Mouse (Mus musculus) brain, embryonic 14.5 days (tissue): Measurements from ENCODE around the gene Alox8.

Source experiments
- CTCF ChIP-seq: fragments of 200-500 bp; IDR thresholded peaks from 2 replicates; pipeline ENCODE4 v1.5.1; 2012; ENCODE audit warnings: inconsistent platforms, mild to moderate bottlenecking, moderate library complexity, borderline replicate concordance; ENCODE audit not compliant: insufficient read depth, insufficient read length; ENCODE audit errors: extremely low read depth
- POLR2A ChIP-seq: fragments of 200-500 bp; IDR thresholded peaks from 2 replicates; pipeline ENCODE4 v1.6.1; 2012; ENCODE audit warnings: mild to moderate bottlenecking, inconsistent platforms, borderline replicate concordance; ENCODE audit not compliant: poor library complexity, insufficient read depth, insufficient read length, severe bottlenecking; ENCODE audit errors: extremely low read depth

DNA sequence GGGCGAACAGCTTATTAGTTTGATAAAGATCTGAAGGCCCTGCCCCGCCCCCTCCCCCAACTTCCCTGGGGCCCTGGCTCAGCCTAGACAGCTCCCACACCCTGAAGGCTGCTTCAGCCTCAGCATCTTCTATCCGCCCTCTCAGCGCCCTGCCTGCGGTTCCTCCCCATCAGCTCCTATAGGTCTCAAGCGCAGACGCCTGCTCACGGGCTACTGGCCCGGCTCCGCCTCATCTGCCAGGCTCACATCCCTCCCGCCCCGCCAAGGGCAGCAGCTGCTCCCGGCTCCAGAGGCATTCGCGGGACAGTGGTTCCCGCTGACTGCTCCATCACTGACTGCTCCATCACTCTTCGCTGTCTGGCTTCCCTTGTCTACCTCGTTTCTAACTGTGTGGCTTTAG lies 40.8 kb downstream of the Alox8 start, which contains the start of gene Alox12b:
- TF ChIP-seq CTCF (no peak), POLR2A (no peak)
